Mouse (Mus musculus) spleen, adult 2 months (tissue): ENCODE data around the gene Nck2. TPM values are rescaled to one million over a fixed set of nuclear protein-coding genes. Genes with fewer than 3 reads are reported as not detected.

Source experiments
- DNase-seq, 2 experiments: peaks; one replicate each; pipeline versions ENCODE4 v3.0.0 to v3.0.0-alpha.2; 2012 to 2021; ENCODE audit warnings: low spot score in 2 of 2, low read depth in 1 of 2
- H3K27ac ChIP-seq: fragments of 200-500 bp; 2 replicates; pipeline ENCODE4 v1.5.1; 2012; ENCODE audit warnings: low read length, inconsistent platforms; ENCODE audit not compliant: insufficient read depth
- H3K27me3 ChIP-seq: fragments of 200-500 bp; 2 replicates; pipeline ENCODE4 v1.6.1; 2012; ENCODE audit warnings: mild to moderate bottlenecking, moderate library complexity, low read length, inconsistent platforms; ENCODE audit not compliant: control insufficient read depth, insufficient read depth
- H3K36me3 ChIP-seq: fragments of 200-500 bp; 2 replicates; pipeline ENCODE4 v1.6.1; 2012; ENCODE audit warnings: mild to moderate bottlenecking, low read length, inconsistent platforms; ENCODE audit not compliant: control insufficient read depth, insufficient read depth
- H3K4me1 ChIP-seq: fragments of 200-500 bp; 2 replicates; pipeline ENCODE4 v1.6.1; 2011; ENCODE audit warnings: inconsistent platforms; ENCODE audit not compliant: control insufficient read depth, insufficient read depth, insufficient read length
- H3K4me3 ChIP-seq: fragments of 200-500 bp; 2 replicates; pipeline ENCODE4 v1.5.1; 2011; ENCODE audit warnings: mild to moderate bottlenecking, inconsistent platforms; ENCODE audit not compliant: insufficient read depth, insufficient read length; ENCODE audit errors: extremely low read depth
- CTCF ChIP-seq: fragments of 200-500 bp; IDR thresholded peaks from 2 replicates; pipeline ENCODE4 v1.5.1; 2011; ENCODE audit warnings: mild to moderate bottlenecking, inconsistent platforms; ENCODE audit not compliant: insufficient read depth, insufficient read length, insufficient replicate concordance; ENCODE audit errors: extremely low read depth
- POLR2A ChIP-seq: fragments of 200-500 bp; IDR thresholded peaks from 2 replicates; pipeline ENCODE4 v1.6.1; 2011; ENCODE audit warnings: low read depth, low read length, inconsistent platforms
- WGBS: fragments of 180-500 bp; shearing (Covaris S2); methylation state at CpG from one replicate; pipeline ENCODE4 v1.1.7; 2018; 5-methylcytosine and 5-hydroxymethylcytosine counted together
- polyA plus RNA-seq: library from polyadenylated mRNA; depleted of rRNA; stranded (reverse); fragments of >200 nt; gene quantifications from 2 replicates; pipeline ENCODE4 v1.2.3, GENCODE M21; 2012

The Nck2 gene
- polyA plus RNA-seq, 1 experiment, result 15.9 TPM

- no peak overlapping the region for H3K4me3 ChIP-seq
- WGBS, result 89% methylated on average over 8 of the region's 8 CpGs
- no peak overlapping the region for H3K27ac ChIP-seq
- no peaks in the 10 kb centered on the region; the same call in 1 of the 2 replicates for H3K36me3 ChIP-seq
- TF ChIP-seq POLR2A, result no peak
- TF ChIP-seq CTCF, result no peak
- peaks cover 2% of the 10 kb centered on the region; the same call in 1 of the 2 replicates for H3K4me1 ChIP-seq
- no peak for DNase-seq
- no peaks in the 10 kb centered on the region for H3K27me3 ChIP-seq
Measured at GRCm38 (mm10) chr1:43566677-43567377, 122.4 kb downstream of the Nck2 start.

- TF ChIP-seq POLR2A (no peak), CTCF (no peak)
- H3K4me1 ChIP-seq, result no peaks in the 10 kb centered on the region
- no peak for DNase-seq
- no peaks in the 10 kb centered on the region; the same call in 1 of the 2 replicates for H3K36me3 ChIP-seq
- 92% methylated on average over 10 of the region's 10 CpGs for WGBS
- no peaks in the 10 kb centered on the region for H3K27me3 ChIP-seq
- H3K27ac ChIP-seq, result no peak overlapping the region
- H3K4me3 ChIP-seq, result no peak overlapping the region
Measured at GRCm38 (mm10) chr1:43568824-43569223, 124.4 kb downstream of the Nck2 start.

- no peaks in the 10 kb centered on the region for H3K27me3 ChIP-seq
- no peak overlapping the region for H3K27ac ChIP-seq
- no peak overlapping the region for H3K4me3 ChIP-seq
- DNase-seq, result no peak
- H3K36me3 ChIP-seq, result no peaks in the 10 kb centered on the region; the same call in 1 of the 2 replicates
- no peak for TF ChIP-seq POLR2A
- TF ChIP-seq CTCF, result no peak
- H3K4me1 ChIP-seq, result no peaks in the 10 kb centered on the region
- WGBS, result 92% methylated on average over 4 of the region's 4 CpGs
Measured at GRCm38 (mm10) chr1:43571105-43571504, 126.7 kb downstream of the Nck2 start.

GRCm38 (mm10) chr1:43574793-43575304, 130.5 kb downstream of the Nck2 start:
- Histone ChIP-seq H3K27ac (no peak overlapping the region), H3K27me3 (no peaks in the 10 kb centered on the region), H3K36me3 (no peaks in the 10 kb centered on the region), H3K4me1 (no peaks in the 10 kb centered on the region), H3K4me3 (no peak overlapping the region)
- no peak for DNase-seq
- 85% methylated on average over 3 of the region's 3 CpGs for WGBS
- TF ChIP-seq CTCF (no peak), POLR2A (no peak)

GRCm38 (mm10) chr1:43577371-43577770, 133.0 kb downstream of the Nck2 start:
- Histone ChIP-seq H3K36me3 (no peaks in the 10 kb centered on the region), H3K27ac (no peak overlapping the region), H3K4me1 (no peaks in the 10 kb centered on the region), H3K4me3 (no peak overlapping the region), H3K27me3 (no peaks in the 10 kb centered on the region)
- no peak for TF ChIP-seq CTCF
- TF ChIP-seq POLR2A, result no peak
- DNase-seq, result no peak
- WGBS, result 80% methylated on average over 3 of the region's 3 CpGs

GRCm38 (mm10) chr1:43583564-43583963, 139.2 kb downstream of the Nck2 start:
- Histone ChIP-seq H3K27ac (no peak overlapping the region), H3K27me3 (no peaks in the 10 kb centered on the region), H3K4me3 (no peak overlapping the region), H3K4me1 (no peaks in the 10 kb centered on the region), H3K36me3 (no peaks in the 10 kb centered on the region)
- 76% methylated on average over 1 of the region's 1 CpGs for WGBS
- no peak for DNase-seq
- no peak for TF ChIP-seq POLR2A
- TF ChIP-seq CTCF, result no peak

- Histone ChIP-seq H3K36me3 (no peaks in the 10 kb centered on the region), H3K27ac (no peak overlapping the region), H3K4me3 (no peak overlapping the region), H3K27me3 (no peaks in the 10 kb centered on the region), H3K4me1 (peaks cover 3% of the 10 kb centered on the region)
- 83% methylated on average over 1 of the region's 1 CpGs for whole genome bisulfite sequencing
- TF ChIP-seq POLR2A (no peak), CTCF (no peak)
- no peak for DNase-seq
Measured at GRCm38 (mm10) chr1:43589001-43589400, 144.6 kb downstream of the Nck2 start.
